Mouse (Mus musculus) right cerebral cortex, postnatal 10 days (tissue): ENCODE data around the gene Map3k21.
A peak's percentile ranks its signal among the peaks of the same experiment; 100 is the strongest.

Experiments used
- DNase-seq, 2 experiments: peaks; one replicate each; pipeline ENCODE4 v3.0.0; 2021; ENCODE audit warnings: low spot score in 2 of 2

Map3k21 gene

GRCm38 (mm10) chr8:125971336-125971735 is 61.1 kb downstream of the Map3k21 start:
- peak; percentile 32 to 58 for DNase-seq

DNA sequence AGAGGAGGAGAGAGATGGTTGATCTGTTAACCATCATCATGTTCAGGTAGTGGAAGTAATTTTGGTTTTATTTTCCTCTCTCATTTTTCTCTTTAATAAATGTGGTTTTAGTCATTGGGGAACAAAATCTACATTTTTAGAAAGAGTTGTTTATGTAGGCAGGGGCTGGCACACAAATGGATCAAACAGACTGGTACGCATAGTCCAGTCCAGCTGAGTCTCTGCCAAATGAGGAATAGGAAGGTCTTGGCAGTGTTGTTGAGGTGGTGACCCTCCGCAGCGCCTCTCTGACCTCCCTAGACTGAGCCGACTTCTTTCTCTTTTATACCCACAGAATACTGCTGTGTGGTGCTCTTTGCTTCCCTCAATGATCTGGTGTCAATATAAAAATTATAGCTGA is 65.7 kb downstream of the Map3k21 start:
- DNase-seq: no peak

DNA sequence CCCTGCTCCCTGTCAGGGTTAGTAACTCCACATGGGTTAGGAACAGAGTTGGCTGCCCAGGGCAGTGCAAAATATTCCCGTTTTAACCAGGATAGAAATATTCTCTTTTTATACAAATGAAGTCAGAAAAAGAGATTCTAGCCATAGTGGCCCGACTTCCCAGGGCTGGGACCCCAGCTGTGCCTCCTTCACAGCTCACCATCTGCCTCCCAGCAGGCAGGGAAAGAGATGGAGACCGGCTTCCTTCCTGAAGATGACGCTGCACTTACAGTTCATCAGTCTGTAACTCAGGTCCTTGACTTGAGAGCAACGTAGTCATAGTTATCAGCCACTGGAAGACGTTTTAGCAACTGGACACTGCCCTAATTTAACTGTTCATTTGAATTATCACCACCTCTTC is 70.6 kb downstream of the Map3k21 start:
- no peak for DNase-seq

- DNase-seq: no peak
Observed at GRCm38 (mm10) chr8:125983515-125983914, 73.3 kb downstream of the Map3k21 start.

DNA sequence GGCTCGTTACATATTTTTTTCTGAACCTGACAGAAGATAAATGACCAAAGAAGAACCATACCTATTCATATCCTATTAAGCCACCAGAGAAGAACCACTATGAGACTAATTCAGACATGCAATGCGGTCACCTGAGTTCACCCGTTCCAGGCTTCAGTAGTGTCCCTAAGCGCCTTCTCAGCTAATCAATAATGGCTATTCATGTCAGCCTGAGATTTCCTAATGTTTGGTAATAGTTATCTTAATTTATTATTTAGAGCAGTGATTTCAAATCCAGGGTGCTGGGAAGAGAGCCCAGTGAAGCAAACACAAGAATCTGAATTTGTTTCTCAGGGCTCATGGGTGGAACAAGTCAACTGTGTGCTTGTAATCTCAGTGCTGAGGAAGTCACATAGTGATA is 73.9 kb downstream of the Map3k21 start:
- no peak for DNase-seq

GRCm38 (mm10) chr8:125985364-125985763 is 75.1 kb downstream of the Map3k21 start:
- DNase-seq: peak in 1 of 2 experiments; percentile 54

GRCm38 (mm10) chr8:125986999-125987589 is 76.8 kb downstream of the Map3k21 start:
- no peak for DNase-seq

DNA sequence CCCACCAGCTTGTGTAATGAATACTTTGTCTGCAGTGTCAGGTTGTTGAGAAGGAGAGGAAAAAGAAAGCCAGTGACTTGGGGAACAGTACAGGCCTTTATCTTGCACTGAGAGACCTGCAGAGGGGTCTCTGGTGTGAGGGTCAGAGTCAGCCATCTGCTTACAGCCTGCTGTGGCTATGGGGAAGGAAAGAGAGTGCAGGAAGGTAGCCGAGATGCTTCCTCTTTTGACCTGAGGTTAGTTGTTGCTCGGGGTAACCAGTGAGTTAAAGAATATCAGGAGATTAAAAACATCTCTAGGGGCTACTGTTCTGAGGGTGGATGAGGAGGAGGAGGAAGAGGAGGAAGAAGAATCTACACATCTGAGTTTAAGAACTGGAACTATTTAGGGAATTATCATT is 77.7 kb downstream of the Map3k21 start:
- DNase-seq: no peak

GRCm38 (mm10) chr8:125993636-125994035 is 83.4 kb downstream of the Map3k21 start:
- DNase-seq: no peak

- DNase-seq: peak; percentile 78 to 81
Observed at GRCm38 (mm10) chr8:125995101-125995986, 85.1 kb downstream of the Map3k21 start, which contains the start of gene Kcnk1. TSS of gene Kcnk1 (plus strand) at chr8:125995170.

- peak; percentile 36 to 50 for DNase-seq
Observed at GRCm38 (mm10) chr8:125996031-125996839, 86.0 kb downstream of the Map3k21 start.

DNA sequence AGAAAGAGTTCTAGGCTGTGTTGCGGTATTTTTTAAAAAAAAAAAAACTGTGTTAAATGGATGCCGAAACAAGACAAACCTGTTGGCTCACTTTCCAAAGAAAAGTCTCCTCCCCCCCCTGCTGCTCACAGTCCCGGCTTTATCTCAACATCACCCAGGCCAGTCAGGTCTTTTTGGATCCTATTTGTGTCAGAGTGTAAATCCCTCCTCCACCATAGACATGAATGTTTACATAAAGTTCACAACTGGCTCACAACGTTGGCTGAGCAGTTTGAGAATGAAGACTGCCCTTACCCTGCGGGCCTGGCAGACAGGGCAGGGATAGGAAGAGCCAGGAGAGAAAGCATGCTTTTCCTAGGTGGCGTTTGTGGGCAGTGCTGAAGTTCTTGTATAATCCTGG is 86.7 kb downstream of the Map3k21 start:
- no peak for DNase-seq
